Mouse (Mus musculus): ENCODE results near the gene Cd300ld2. TPM values are rescaled to one million over a fixed set of nuclear protein-coding genes. Genes with fewer than 3 reads are reported as not detected.
"Not testable (repeated sequence)": the region's sequence is repeated elsewhere in the genome, so short reads cannot be mapped to it uniquely, and the experiment has no call there.

The Cd300ld2 gene
- polyA plus RNA-seq, 1 experiment from 2014 or later = not detected

- no peaks in the 10 kb centered on the region for H3K9me3 ChIP-seq (ENCODE audit: control insufficient read depth, low read length)
- DNase-seq (ENCODE audit: low spot score) (peak; percentile 70), ATAC-seq (ENCODE audit: low FRiP score, low TSS enrichment) (no peak)
- TF ChIP-seq CTCF (IDR thresholded peaks at IDR 0.05; ENCODE audit: low read depth) (no peak), EP300 (optimal IDR thresholded peaks at IDR 0.05) (no peak)
- no peaks in the 10 kb centered on the region for H3K36me3 ChIP-seq (ENCODE audit: control insufficient read depth, insufficient read depth, low read length)
- no peak overlapping the region for H3K4me2 ChIP-seq (replicated peaks; ENCODE audit: low read depth)
- 3% methylated on average over 9 of the region's 9 CpGs for WGBS
- H3K4me1 ChIP-seq (replicated peaks; ENCODE audit: control insufficient read depth, insufficient read depth) = no peaks in the 10 kb centered on the region
- no peaks in the 10 kb centered on the region for H3K27me3 ChIP-seq (ENCODE audit: control insufficient read depth, insufficient read depth, low read length)
- no peak overlapping the region for H3K4me3 ChIP-seq (ENCODE audit: low read depth, low read length)
- no peak overlapping the region for H3K27ac ChIP-seq (replicated peaks)
- no peak overlapping the region for H3K9ac ChIP-seq (ENCODE audit: low read length)
Measured at GRCm38 (mm10) chr11:115052206-115052605, 36.2 kb upstream of the Cd300ld2 start.

DNA sequence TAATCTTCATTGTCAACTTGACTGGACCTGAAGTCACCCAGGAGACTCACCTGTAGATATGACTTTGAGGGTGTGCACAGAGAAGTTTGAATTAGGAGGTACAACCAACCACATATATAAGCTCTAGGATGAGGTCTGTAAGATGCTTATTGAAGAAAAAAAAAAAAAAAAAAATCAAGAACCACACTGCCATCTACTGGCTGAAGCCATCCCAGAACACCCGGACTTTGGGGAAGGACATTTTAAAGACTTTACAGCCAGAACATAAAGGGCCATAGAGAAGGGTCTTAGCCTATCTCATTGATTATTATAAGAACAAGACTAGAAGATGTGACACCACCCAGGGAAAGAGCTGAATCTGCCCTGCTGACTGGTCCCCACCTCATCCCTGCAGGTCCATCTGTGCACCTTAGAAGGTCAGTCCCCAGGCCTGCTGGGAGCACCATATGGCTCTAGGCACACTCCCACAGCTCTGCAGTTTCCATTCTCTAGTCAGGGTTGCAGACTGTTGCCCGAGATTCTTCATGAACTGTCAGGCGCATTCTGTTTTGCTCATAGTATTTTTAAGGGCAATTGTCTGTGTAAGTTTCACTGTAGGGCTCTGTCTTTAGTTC is 33.4 kb upstream of the Cd300ld2 start:
- TF ChIP-seq CTCF (IDR thresholded peaks at IDR 0.05; ENCODE audit: low read depth) (peak; percentile 42), EP300 (optimal IDR thresholded peaks at IDR 0.05) (no peak)
- Histone ChIP-seq H3K36me3 (ENCODE audit: control insufficient read depth, insufficient read depth, low read length) (no peaks in the 10 kb centered on the region), H3K4me1 (replicated peaks; ENCODE audit: control insufficient read depth, insufficient read depth) (no peaks in the 10 kb centered on the region), H3K27me3 (ENCODE audit: control insufficient read depth, insufficient read depth, low read length) (no peaks in the 10 kb centered on the region), H3K27ac (replicated peaks) (no peak overlapping the region), H3K9ac (ENCODE audit: low read length) (no peak overlapping the region), H3K4me2 (replicated peaks; ENCODE audit: low read depth) (no peak overlapping the region), H3K4me3 (ENCODE audit: low read depth, low read length) (no peak overlapping the region), H3K9me3 (ENCODE audit: control insufficient read depth, low read length) (no peaks in the 10 kb centered on the region)
- 39% methylated on average over 3 of the region's 3 CpGs for WGBS
- ATAC-seq (ENCODE audit: low FRiP score, low TSS enrichment) (no peak), DNase-seq (ENCODE audit: low spot score) (no peak)

DNA sequence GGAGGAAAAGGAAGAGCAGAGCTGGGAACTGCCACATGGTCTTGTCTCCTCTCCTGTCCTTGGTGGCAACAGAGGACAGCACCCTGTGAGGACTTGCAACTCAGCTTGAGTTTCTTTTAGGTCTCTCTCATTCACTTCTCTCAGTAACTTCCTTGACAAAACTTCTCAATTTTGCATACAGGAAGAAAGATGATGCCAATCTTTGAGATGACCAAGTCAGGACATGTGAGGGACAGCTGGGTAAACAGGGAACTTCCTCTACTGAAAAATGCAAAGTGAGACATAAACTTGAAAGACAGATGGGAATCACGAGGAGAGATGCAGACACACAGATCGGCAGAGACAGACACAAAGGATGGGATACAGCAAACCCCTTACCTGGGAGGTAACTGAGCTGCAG is 32.3 kb upstream of the Cd300ld2 start, which contains the start of gene Cd300ld3:
TSS of gene Cd300ld3 (minus strand) at position 151 of the 400 bp plus-strand sequence.
- no peak within 1 kb of the TSS for H3K4me3 ChIP-seq (ENCODE audit: low read depth, low read length)
- H3K36me3 ChIP-seq (ENCODE audit: control insufficient read depth, insufficient read depth, low read length) = no peaks in the 10 kb centered on the region
- H3K4me1 ChIP-seq (replicated peaks; ENCODE audit: control insufficient read depth, insufficient read depth) = no peaks in the 10 kb centered on the region
- H3K4me2 ChIP-seq (replicated peaks; ENCODE audit: low read depth) = no peak within 1 kb of the TSS
- DNase-seq (ENCODE audit: low spot score) (no peak), ATAC-seq (ENCODE audit: low FRiP score, low TSS enrichment) (no peak)
- H3K27me3 ChIP-seq (ENCODE audit: control insufficient read depth, insufficient read depth, low read length) = no peaks in the 10 kb centered on the region
- no peak within 1 kb of the TSS for H3K27ac ChIP-seq (replicated peaks)
- H3K9ac ChIP-seq (ENCODE audit: low read length) = no peak within 1 kb of the TSS
- no peak for TF ChIP-seq CTCF (IDR thresholded peaks at IDR 0.05; ENCODE audit: low read depth)
- no peak for TF ChIP-seq EP300 (optimal IDR thresholded peaks at IDR 0.05)
- WGBS = 67% methylated on average over 2 of the region's 2 CpGs
- no peaks in the 10 kb centered on the region for H3K9me3 ChIP-seq (ENCODE audit: control insufficient read depth, low read length)

GRCm38 (mm10) chr11:115037669-115038068 is 21.7 kb upstream of the Cd300ld2 start, which contains the start of gene Cd300ld5:
Gene Cd300ld5 (minus strand): TSS chr11:115037769.
- not testable (repeated sequence) for H3K9me3 ChIP-seq (ENCODE audit: control insufficient read depth, low read length); H3K9ac ChIP-seq (ENCODE audit: low read length); H3K27me3 ChIP-seq (ENCODE audit: control insufficient read depth, insufficient read depth, low read length); H3K4me3 ChIP-seq (ENCODE audit: low read depth, low read length); ATAC-seq (ENCODE audit: low FRiP score, low TSS enrichment); DNase-seq (ENCODE audit: low spot score); H3K27ac ChIP-seq (replicated peaks); H3K4me1 ChIP-seq (replicated peaks; ENCODE audit: control insufficient read depth, insufficient read depth); H3K4me2 ChIP-seq (replicated peaks; ENCODE audit: low read depth); H3K36me3 ChIP-seq (ENCODE audit: control insufficient read depth, insufficient read depth, low read length)
- no CpG with 5 or more reads among the region's 6 CpGs for WGBS

- not testable (repeated sequence) for H3K27me3 ChIP-seq (ENCODE audit: control insufficient read depth, insufficient read depth, low read length); H3K27ac ChIP-seq (replicated peaks); H3K4me1 ChIP-seq (replicated peaks; ENCODE audit: control insufficient read depth, insufficient read depth); H3K4me2 ChIP-seq (replicated peaks; ENCODE audit: low read depth); DNase-seq (ENCODE audit: low spot score); H3K36me3 ChIP-seq (ENCODE audit: control insufficient read depth, insufficient read depth, low read length); H3K9me3 ChIP-seq (ENCODE audit: control insufficient read depth, low read length); ATAC-seq (ENCODE audit: low FRiP score, low TSS enrichment); H3K4me3 ChIP-seq (ENCODE audit: low read depth, low read length); H3K9ac ChIP-seq (ENCODE audit: low read length)
- no CpG with 5 or more reads among the region's 6 CpGs for WGBS
Measured at GRCm38 (mm10) chr11:115026912-115027311, 10.9 kb upstream of the Cd300ld2 start, which contains the start of gene Cd300ld4. Gene Cd300ld4 (minus strand): TSS chr11:115027012.

- H3K4me2 ChIP-seq (replicated peaks; ENCODE audit: low read depth) = no peak overlapping the region
- H3K27me3 ChIP-seq (ENCODE audit: control insufficient read depth, insufficient read depth, low read length) = no peaks in the 10 kb centered on the region
- H3K9me3 ChIP-seq (ENCODE audit: control insufficient read depth, low read length) = no peaks in the 10 kb centered on the region
- H3K4me3 ChIP-seq (ENCODE audit: low read depth, low read length) = no peak overlapping the region
- H3K27ac ChIP-seq (replicated peaks) = no peak overlapping the region
- H3K4me1 ChIP-seq (replicated peaks; ENCODE audit: control insufficient read depth, insufficient read depth) = no peaks in the 10 kb centered on the region
- no peak for TF ChIP-seq EP300 (optimal IDR thresholded peaks at IDR 0.05)
- TF ChIP-seq CTCF (IDR thresholded peaks at IDR 0.05; ENCODE audit: low read depth) = no peak
- no peak for DNase-seq (ENCODE audit: low spot score)
- H3K36me3 ChIP-seq (ENCODE audit: control insufficient read depth, insufficient read depth, low read length) = no peaks in the 10 kb centered on the region
- no peak overlapping the region for H3K9ac ChIP-seq (ENCODE audit: low read length)
- ATAC-seq (ENCODE audit: low FRiP score, low TSS enrichment) = no peak
- WGBS = 89% methylated on average over 5 of the region's 5 CpGs
Measured at GRCm38 (mm10) chr11:115004070-115004469, 11.9 kb downstream of the Cd300ld2 start.

Measured in stomach, postnatal 0 days (tissue).